Mouse (Mus musculus) embryonic facial prominence, embryonic 11.5 days (tissue): ENCODE measurements around the gene Sfswap. TPM values are rescaled to one million over a fixed set of nuclear protein-coding genes. Genes with fewer than 3 reads are reported as not detected.
"Not testable (repeated sequence)": the region's sequence is repeated elsewhere in the genome, so short reads cannot be mapped to it uniquely, and the experiment has no call there.

Experiments used
- ATAC-seq: fragments of 200-750 bp; cut with Nextera tagmentation; replicated peaks from 2 replicates; pipeline ENCODE4 v1.8.0; 2017; ENCODE audit warnings: low read depth; ENCODE audit not compliant: insufficient number of reproducible peaks, low FRiP score, low TSS enrichment
- DNase-seq: peaks from one replicate; pipeline ENCODE4 v3.0.0-alpha.2; 2015; ENCODE audit warnings: low spot score
- H3K27ac ChIP-seq: fragments of 300-500 bp; sonication (generic); replicated peaks from 2 replicates; pipeline ENCODE4 v1.5.1; 2014; ENCODE audit warnings: mild to moderate bottlenecking, low read depth, low read length, control low read depth
- H3K27me3 ChIP-seq: fragments of 300-500 bp; sonication (generic); 2 replicates; pipeline ENCODE4 v1.6.1; 2014; ENCODE audit warnings: mild to moderate bottlenecking, low read length, moderate library complexity, mixed read lengths; ENCODE audit not compliant: control insufficient read depth, insufficient read depth
- H3K36me3 ChIP-seq: fragments of 300-500 bp; sonication (generic); replicated peaks from 2 replicates; pipeline ENCODE4 v1.6.1; 2014; ENCODE audit warnings: low read depth, mild to moderate bottlenecking, low read length, moderate library complexity, mixed read lengths; ENCODE audit not compliant: control insufficient read depth, insufficient read depth
- H3K4me1 ChIP-seq: fragments of 300-500 bp; sonication (generic); 2 replicates; pipeline ENCODE4 v1.6.1; 2014; ENCODE audit warnings: low read length, mixed read lengths; ENCODE audit not compliant: control insufficient read depth, insufficient read depth
- H3K4me2 ChIP-seq: fragments of 300-500 bp; sonication (generic); 2 replicates; pipeline ENCODE4 v1.6.1; 2014; ENCODE audit warnings: low read depth, mild to moderate bottlenecking, control low read depth, low read length, moderate library complexity
- H3K4me3 ChIP-seq: fragments of 300-500 bp; sonication (generic); 2 replicates; pipeline ENCODE4 v1.5.1; 2014; ENCODE audit warnings: low read depth, low read length, control low read depth
- H3K9ac ChIP-seq: fragments of 300-500 bp; sonication (generic); replicated peaks from 2 replicates; pipeline ENCODE4 v1.6.1; 2014; ENCODE audit warnings: mild to moderate bottlenecking, control low read depth, low read length
- H3K9me3 ChIP-seq: fragments of 300-500 bp; sonication (generic); replicated peaks from 2 replicates; pipeline ENCODE4 v1.6.1; 2016; ENCODE audit warnings: mild to moderate bottlenecking, low read length, inconsistent platforms, mixed read lengths; ENCODE audit not compliant: control insufficient read depth
- WGBS: fragments of 180-500 bp; shearing (Covaris S2); extraction: QIAGEN DNeasy Blood & Tissue Kit; methylation state at CpG from one replicate; pipeline ENCODE4 v1.1.7; 2014; 5-methylcytosine and 5-hydroxymethylcytosine counted together
- polyA plus RNA-seq: library from polyadenylated mRNA; unstranded; fragments of >200 nt; fragmentation: Nextera tagmentation; extraction: Ambion mirVana; gene quantifications from 2 replicates; pipeline ENCODE4 v1.2.1, GENCODE M21; 2014

The Sfswap gene
- polyA plus RNA-seq, 1 experiment from 2014 or later = 47.7 TPM

GRCm38 (mm10) chr5:129460798-129461476 lies 40.1 kb upstream of the Sfswap start:
- H3K9ac ChIP-seq = no peak overlapping the region
- WGBS = 63% methylated on average over 11 of the region's 11 CpGs

GRCm38 (mm10) chr5:129463648-129464047 lies 37.4 kb upstream of the Sfswap start:
- H3K4me2 ChIP-seq, H3K4me1 ChIP-seq, H3K9ac ChIP-seq, H3K36me3 ChIP-seq, H3K9me3 ChIP-seq, H3K27me3 ChIP-seq, H3K4me3 ChIP-seq, DNase-seq, ATAC-seq: not testable (repeated sequence)
- H3K27ac ChIP-seq = peak overlapping the region; percentile 35; the same call in 1 of the 2 replicates
- 29% methylated on average over 9 of the region's 9 CpGs for WGBS

More at GRCm38 (mm10) chr5:129460798-129461476, 40.1 kb upstream of the Sfswap start:
- H3K36me3 ChIP-seq = no peaks in the 10 kb centered on the region
- no peaks in the 10 kb centered on the region for H3K4me1 ChIP-seq
- H3K9me3 ChIP-seq = no peaks in the 10 kb centered on the region
- H3K4me2 ChIP-seq = no peak overlapping the region
- no peak for DNase-seq
- ATAC-seq = no peak
- no peak overlapping the region for H3K27ac ChIP-seq
- no peak overlapping the region for H3K4me3 ChIP-seq
- H3K27me3 ChIP-seq = no peaks in the 10 kb centered on the region

GRCm38 (mm10) chr5:129465788-129466187 lies 35.2 kb upstream of the Sfswap start:
- ATAC-seq (no peak), DNase-seq (no peak)
- no peaks in the 10 kb centered on the region for H3K36me3 ChIP-seq
- 85% methylated on average over 2 of the region's 2 CpGs for WGBS
- no peaks in the 10 kb centered on the region for H3K27me3 ChIP-seq
- no peak overlapping the region for H3K4me2 ChIP-seq
- H3K27ac ChIP-seq = no peak overlapping the region
- H3K4me3 ChIP-seq = no peak overlapping the region
- H3K4me1 ChIP-seq = no peaks in the 10 kb centered on the region
- no peaks in the 10 kb centered on the region for H3K9me3 ChIP-seq
- H3K9ac ChIP-seq = no peak overlapping the region

GRCm38 (mm10) chr5:129475532-129476045 lies 25.4 kb upstream of the Sfswap start:
- no peak for DNase-seq

GRCm38 (mm10) chr5:129489879-129490278 lies 11.1 kb upstream of the Sfswap start:
- Histone ChIP-seq H3K4me2 (no peak overlapping the region), H3K4me3 (no peak overlapping the region), H3K9ac (no peak overlapping the region), H3K36me3 (no peaks in the 10 kb centered on the region), H3K4me1 (no peaks in the 10 kb centered on the region), H3K27me3 (no peaks in the 10 kb centered on the region), H3K27ac (no peak overlapping the region), H3K9me3 (no peaks in the 10 kb centered on the region)
- ATAC-seq (no peak), DNase-seq (no peak)
- 38% methylated on average over 10 of the region's 10 CpGs for WGBS

More at GRCm38 (mm10) chr5:129475532-129476045, 25.4 kb upstream of the Sfswap start:
- Histone ChIP-seq H3K9ac (no peak overlapping the region), H3K4me1 (no peaks in the 10 kb centered on the region), H3K4me3 (no peak overlapping the region), H3K27me3 (no peaks in the 10 kb centered on the region), H3K36me3 (no peaks in the 10 kb centered on the region), H3K27ac (no peak overlapping the region), H3K9me3 (no peaks in the 10 kb centered on the region), H3K4me2 (no peak overlapping the region)
- WGBS = 74% methylated on average over 3 of the region's 3 CpGs
- no peak for ATAC-seq

GRCm38 (mm10) chr5:129501671-129502070 lies 650 bp downstream of the Sfswap start:
- no peaks in the 10 kb centered on the region for H3K27me3 ChIP-seq
- WGBS = under 1% methylated on average over 36 of the region's 44 CpGs
- H3K4me1 ChIP-seq = no peaks in the 10 kb centered on the region
- H3K27ac ChIP-seq = no peak overlapping the region
- peak overlapping the region; percentile 66 for H3K4me2 ChIP-seq
- H3K9ac ChIP-seq = peak overlapping the region; percentile 93
- H3K9me3 ChIP-seq = no peaks in the 10 kb centered on the region
- DNase-seq (no peak), ATAC-seq (no peak)
- H3K36me3 ChIP-seq = no peaks in the 10 kb centered on the region
- peak overlapping the region; percentile 98 for H3K4me3 ChIP-seq

- no peak overlapping the region for H3K27ac ChIP-seq
- no peaks in the 10 kb centered on the region for H3K4me1 ChIP-seq
- H3K36me3 ChIP-seq = peaks cover 8% of the 10 kb centered on the region
- H3K9ac ChIP-seq = no peak overlapping the region
- H3K4me3 ChIP-seq = no peak overlapping the region
- 95% methylated on average over 4 of the region's 4 CpGs for WGBS
- DNase-seq (no peak), ATAC-seq (no peak)
- H3K9me3 ChIP-seq = no peaks in the 10 kb centered on the region
- no peaks in the 10 kb centered on the region for H3K27me3 ChIP-seq
- no peak overlapping the region for H3K4me2 ChIP-seq
Observed at GRCm38 (mm10) chr5:129506886-129507285, 5.9 kb downstream of the Sfswap start.

GRCm38 (mm10) chr5:129518180-129518579 lies 17.2 kb downstream of the Sfswap start:
- Histone ChIP-seq H3K4me2 (no peak overlapping the region), H3K27me3 (no peaks in the 10 kb centered on the region), H3K4me1 (no peaks in the 10 kb centered on the region), H3K9ac (no peak overlapping the region), H3K36me3 (peaks cover 12% of the 10 kb centered on the region), H3K4me3 (no peak overlapping the region), H3K27ac (no peak overlapping the region), H3K9me3 (no peaks in the 10 kb centered on the region)
- no peak for DNase-seq
- WGBS = 89% methylated on average over 4 of the region's 4 CpGs
- ATAC-seq = no peak
